Mouse (Mus musculus) heart, embryonic 10.5 days (tissue): Measurements from ENCODE around the gene Amt. TPM values are rescaled to one million over a fixed set of nuclear protein-coding genes. Genes with fewer than 3 reads are reported as not detected.
"Not testable (repeated sequence)": the region's sequence is repeated elsewhere in the genome, so short reads cannot be mapped to it uniquely, and the experiment has no call there.

Experiments
- DNase-seq: peaks from one replicate; pipeline ENCODE4 v3.0.0-alpha.2; 2017; ENCODE audit warnings: low spot score
- H3K27ac ChIP-seq: fragments of 300-500 bp; sonication (generic); 2 replicates; pipeline ENCODE4 v1.5.1; 2016; ENCODE audit warnings: mild to moderate bottlenecking
- H3K27me3 ChIP-seq: fragments of 300-500 bp; sonication (generic); 2 replicates; pipeline ENCODE4 v1.6.1; 2016; ENCODE audit warnings: mild to moderate bottlenecking; ENCODE audit not compliant: poor library complexity, insufficient read depth, severe bottlenecking
- H3K36me3 ChIP-seq: fragments of 300-500 bp; sonication (generic); 2 replicates; pipeline ENCODE4 v1.6.1; 2016; ENCODE audit warnings: mild to moderate bottlenecking, moderate library complexity
- H3K4me1 ChIP-seq: fragments of 300-500 bp; sonication (generic); 2 replicates; pipeline ENCODE4 v1.6.1; 2016; ENCODE audit warnings: mild to moderate bottlenecking
- H3K4me3 ChIP-seq: fragments of 300-500 bp; sonication (generic); 2 replicates; pipeline ENCODE4 v1.5.1; 2016; ENCODE audit warnings: mild to moderate bottlenecking, moderate library complexity
- H3K9me3 ChIP-seq: fragments of 300-500 bp; sonication (generic); 2 replicates; pipeline ENCODE4 v1.6.1; 2016; ENCODE audit warnings: mild to moderate bottlenecking, moderate library complexity
- WGBS: fragments of 180-500 bp; shearing (Covaris S2); methylation state at CpG from one replicate; pipeline ENCODE4 v1.1.7; 2016; 5-methylcytosine and 5-hydroxymethylcytosine counted together
- polyA plus RNA-seq: library from polyadenylated mRNA; unstranded; fragments of >200 nt; fragmentation: Nextera tagmentation; extraction: Ambion mirVana; gene quantifications from 2 replicates; pipeline ENCODE4 v1.2.1, GENCODE M21; 2016

Gene Amt
- polyA plus RNA-seq, 1 experiment from 2014 or later, result 16.1 TPM

DNA sequence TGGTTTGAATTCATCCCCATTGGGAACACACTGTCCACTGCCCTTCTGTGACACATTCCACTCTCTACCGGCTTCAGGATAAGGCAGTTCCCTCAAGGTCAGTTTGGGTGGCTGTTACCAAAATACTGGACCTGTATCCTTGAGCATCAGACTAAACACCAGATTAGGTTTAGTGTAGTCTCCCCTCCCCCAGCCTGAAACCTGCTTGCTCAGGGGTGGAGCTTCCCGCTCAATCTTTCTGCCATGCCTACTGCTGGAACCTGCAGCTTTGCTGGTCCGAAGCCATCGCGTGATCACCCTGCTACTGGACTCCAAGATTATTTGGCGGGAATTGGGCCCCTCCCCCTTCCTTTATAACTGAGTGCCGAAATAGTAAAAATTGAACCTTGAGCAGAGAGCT lies 28.0 kb upstream of the Amt start:
- not testable (repeated sequence) for H3K36me3 ChIP-seq, H3K9me3 ChIP-seq, DNase-seq, H3K27me3 ChIP-seq, H3K4me3 ChIP-seq
- WGBS, result 69% methylated on average over 7 of the region's 7 CpGs
- Histone ChIP-seq H3K4me1 (peaks cover 59% of the 10 kb centered on the region), H3K27ac (0 out of 2 replicates have a peak overlapping the region, but pooled peaks have one; percentile 22)

DNA sequence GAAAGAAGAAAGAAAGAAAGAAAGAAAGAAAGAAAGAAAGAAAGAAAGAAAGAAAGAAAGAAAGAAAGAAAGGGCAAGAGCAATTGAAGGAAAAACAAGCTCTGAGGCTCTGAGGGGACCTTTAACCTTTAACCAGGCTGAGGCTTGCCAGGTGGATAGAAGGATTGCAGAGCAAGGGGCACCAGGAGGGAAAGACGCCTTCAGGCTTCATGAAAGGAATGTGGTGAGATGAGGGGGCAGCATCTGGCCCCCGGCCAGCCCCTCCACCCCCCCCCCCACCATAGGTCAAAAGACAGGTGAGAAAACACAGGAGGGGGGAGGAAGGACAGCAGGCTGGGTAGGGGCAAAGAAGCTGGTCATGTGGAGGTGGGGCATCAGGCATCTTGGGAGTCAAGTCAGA lies 24.7 kb upstream of the Amt start:
- H3K27ac ChIP-seq, result peak overlapping the region; percentile 65; the same call in 1 of the 2 replicates
- no peak for DNase-seq
- 18% methylated on average over 2 of the region's 2 CpGs for WGBS

DNA sequence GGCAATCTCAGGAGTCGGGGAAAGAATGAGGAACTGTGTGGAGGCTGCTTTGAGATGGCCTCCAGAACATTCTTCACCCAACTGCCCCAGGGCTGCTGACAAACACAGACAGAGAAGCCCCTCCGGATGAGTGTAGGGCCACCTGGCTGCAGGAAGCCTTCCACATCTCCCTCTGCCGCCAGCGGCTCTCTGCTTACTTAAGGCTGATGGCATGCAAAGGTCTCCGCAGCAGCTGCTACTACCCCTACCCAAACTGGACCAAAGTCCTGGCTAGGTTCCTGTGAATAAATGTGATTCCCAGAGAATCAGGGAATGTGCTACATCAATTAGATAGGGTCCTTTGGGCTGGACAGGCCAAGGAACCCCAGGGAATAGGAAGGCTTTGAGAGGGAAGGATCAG lies 24.0 kb upstream of the Amt start:
- Histone ChIP-seq H3K4me1 (peaks cover 48% of the 10 kb centered on the region), H3K36me3 (no peaks in the 10 kb centered on the region), H3K27ac (peak overlapping the region; percentile 65), H3K4me3 (no peak overlapping the region), H3K27me3 (no peaks in the 10 kb centered on the region), H3K9me3 (no peaks in the 10 kb centered on the region)
- no peak for DNase-seq
- 49% methylated on average over 5 of the region's 5 CpGs for WGBS

More for the DNA sequence above, 24.7 kb upstream of the Amt start:
- H3K9me3 ChIP-seq, result no peaks in the 10 kb centered on the region
- H3K36me3 ChIP-seq, result no peaks in the 10 kb centered on the region
- H3K4me3 ChIP-seq, result no peak overlapping the region
- H3K27me3 ChIP-seq, result no peaks in the 10 kb centered on the region
- peaks cover 51% of the 10 kb centered on the region for H3K4me1 ChIP-seq

DNA sequence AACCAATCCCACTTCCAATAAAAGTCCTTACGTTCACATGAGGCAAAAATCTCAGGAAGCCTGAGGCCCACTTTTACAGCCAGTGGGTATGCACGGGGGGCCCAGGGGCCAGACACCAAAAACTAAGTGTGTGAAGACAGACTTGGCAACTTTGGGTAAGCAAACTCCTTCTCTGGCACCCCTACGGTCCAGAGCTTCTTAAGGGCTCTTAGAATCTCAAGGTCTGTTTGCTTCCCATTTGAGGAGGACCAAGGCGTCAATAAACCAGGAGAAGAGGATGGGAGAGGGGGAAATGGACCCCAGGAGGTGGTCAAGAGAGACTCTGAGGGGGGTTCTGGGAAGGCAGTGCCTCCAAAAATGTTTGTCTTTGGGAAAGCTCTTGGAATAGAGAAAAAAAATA lies 23.2 kb upstream of the Amt start:
- H3K27me3 ChIP-seq, result no peaks in the 10 kb centered on the region
- 81% methylated on average over 4 of the region's 4 CpGs for whole genome bisulfite sequencing

DNA sequence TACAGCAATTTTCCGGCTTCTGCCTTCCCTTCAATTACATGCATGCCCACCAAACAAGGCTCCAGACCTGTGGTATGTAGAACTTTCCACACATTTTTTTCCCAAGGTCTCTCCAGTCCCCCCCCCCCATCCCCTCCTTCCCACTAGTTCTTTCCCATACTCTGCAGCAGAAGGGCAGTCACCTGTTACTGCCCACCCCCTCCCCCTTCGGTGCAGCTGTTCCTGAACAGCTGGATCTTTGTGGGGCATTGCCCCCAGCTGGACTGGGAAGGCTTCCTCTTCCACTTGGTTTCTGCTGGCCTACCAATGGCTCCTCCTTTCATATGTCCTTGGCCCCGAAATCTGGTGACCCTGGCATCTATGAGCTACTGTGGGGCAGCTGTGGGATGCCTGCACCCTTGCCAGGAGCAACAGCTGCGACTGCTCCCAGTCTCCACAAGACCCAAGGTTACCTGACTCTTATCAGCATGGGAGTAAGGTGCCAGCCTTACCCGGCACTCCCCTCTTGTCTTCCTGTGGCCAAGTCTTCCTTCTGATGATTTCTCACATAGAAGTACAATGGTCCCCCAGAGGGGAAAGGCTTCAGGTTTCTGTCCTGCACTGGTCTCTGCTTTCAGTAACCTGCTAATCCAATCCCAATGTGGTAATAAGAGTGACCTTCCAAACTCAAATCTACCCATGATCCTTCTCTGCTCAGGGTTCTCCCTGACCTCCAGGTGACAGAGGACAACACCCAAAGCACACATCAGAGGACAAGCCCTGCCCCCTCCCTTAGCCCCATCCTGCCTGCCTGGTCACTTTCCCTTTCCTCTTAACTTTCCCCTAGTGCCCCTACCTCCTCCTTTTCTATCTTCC lies 21.9 kb upstream of the Amt start:
- no peaks in the 10 kb centered on the region for H3K27me3 ChIP-seq
- no peaks in the 10 kb centered on the region for H3K36me3 ChIP-seq
- DNase-seq, result no peak
- no peaks in the 10 kb centered on the region for H3K9me3 ChIP-seq
- no peak overlapping the region for H3K4me3 ChIP-seq
- H3K4me1 ChIP-seq, result peaks cover 36% of the 10 kb centered on the region
- WGBS, result 70% methylated on average over 5 of the region's 5 CpGs
- H3K27ac ChIP-seq, result peak overlapping the region; percentile 76

More for the DNA sequence above, 23.2 kb upstream of the Amt start:
- H3K36me3 ChIP-seq, result no peaks in the 10 kb centered on the region
- peaks cover 44% of the 10 kb centered on the region for H3K4me1 ChIP-seq
- H3K9me3 ChIP-seq, result no peaks in the 10 kb centered on the region
- DNase-seq, result no peak
- no peak overlapping the region for H3K27ac ChIP-seq
- no peak overlapping the region for H3K4me3 ChIP-seq

DNA sequence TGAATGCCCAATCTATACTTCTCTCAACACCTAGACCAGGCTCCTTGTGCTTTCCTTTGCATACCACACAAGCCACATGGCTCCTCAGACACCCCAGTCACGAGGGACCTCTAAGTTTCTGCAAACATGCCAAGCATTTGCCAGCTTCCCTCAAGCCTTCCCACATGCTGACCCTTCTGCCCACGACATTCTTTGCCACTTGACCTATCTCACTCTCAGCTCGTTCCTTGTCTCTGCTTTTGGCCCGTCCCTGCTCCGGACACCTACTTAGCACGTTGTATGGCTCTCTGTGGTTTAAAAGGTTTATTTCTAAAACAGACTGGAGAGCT lies 21.4 kb upstream of the Amt start:
- DNase-seq, result no peak
- no peaks in the 10 kb centered on the region for H3K9me3 ChIP-seq
- no peaks in the 10 kb centered on the region for H3K36me3 ChIP-seq
- 21% methylated on average over 6 of the region's 6 CpGs for WGBS
- peaks cover 41% of the 10 kb centered on the region for H3K4me1 ChIP-seq
- H3K4me3 ChIP-seq, result no peak overlapping the region
- peak overlapping the region; percentile 76 for H3K27ac ChIP-seq
- no peaks in the 10 kb centered on the region for H3K27me3 ChIP-seq

DNA sequence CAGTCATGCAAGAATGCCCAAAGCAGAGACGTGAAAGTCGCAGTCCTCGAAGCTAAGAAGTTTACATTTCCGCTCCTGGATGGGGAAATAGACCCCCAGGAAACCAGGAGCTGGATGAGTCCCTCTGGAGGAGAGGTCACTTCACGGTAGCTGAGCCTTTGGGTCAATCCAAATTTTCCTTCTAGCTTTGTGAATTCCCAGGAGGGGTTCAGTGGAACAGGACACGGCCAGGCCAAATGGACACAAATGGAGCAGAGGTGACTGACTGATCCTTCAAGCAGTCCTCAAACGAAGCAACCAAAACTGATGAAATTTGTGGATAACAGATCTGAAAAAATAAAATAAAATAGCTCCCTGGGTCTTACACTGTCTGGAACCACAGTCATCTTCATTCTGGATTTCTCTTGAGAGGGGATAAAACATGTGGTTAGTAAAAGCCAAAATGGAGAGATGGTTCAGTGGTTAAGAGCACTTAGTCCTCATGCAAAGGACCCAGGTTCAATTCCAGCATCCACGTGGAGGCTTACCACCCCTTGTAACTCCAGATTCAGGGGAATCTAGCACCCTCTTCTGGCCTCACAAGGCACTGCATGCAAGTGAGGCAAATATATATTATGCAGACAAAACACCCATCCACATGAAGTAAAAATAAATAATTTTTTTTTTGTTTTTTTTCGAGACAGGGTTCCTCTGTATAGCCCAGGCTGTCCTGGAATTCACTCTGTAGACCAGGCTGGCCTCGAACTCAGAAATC lies 17.8 kb upstream of the Amt start:
- Histone ChIP-seq H3K9me3 (no peaks in the 10 kb centered on the region), H3K4me3 (no peak overlapping the region), H3K27me3 (no peaks in the 10 kb centered on the region), H3K36me3 (no peaks in the 10 kb centered on the region), H3K27ac (no peak overlapping the region), H3K4me1 (peaks cover 24% of the 10 kb centered on the region)
- 70% methylated on average over 10 of the region's 10 CpGs for WGBS
- DNase-seq, result no peak

DNA sequence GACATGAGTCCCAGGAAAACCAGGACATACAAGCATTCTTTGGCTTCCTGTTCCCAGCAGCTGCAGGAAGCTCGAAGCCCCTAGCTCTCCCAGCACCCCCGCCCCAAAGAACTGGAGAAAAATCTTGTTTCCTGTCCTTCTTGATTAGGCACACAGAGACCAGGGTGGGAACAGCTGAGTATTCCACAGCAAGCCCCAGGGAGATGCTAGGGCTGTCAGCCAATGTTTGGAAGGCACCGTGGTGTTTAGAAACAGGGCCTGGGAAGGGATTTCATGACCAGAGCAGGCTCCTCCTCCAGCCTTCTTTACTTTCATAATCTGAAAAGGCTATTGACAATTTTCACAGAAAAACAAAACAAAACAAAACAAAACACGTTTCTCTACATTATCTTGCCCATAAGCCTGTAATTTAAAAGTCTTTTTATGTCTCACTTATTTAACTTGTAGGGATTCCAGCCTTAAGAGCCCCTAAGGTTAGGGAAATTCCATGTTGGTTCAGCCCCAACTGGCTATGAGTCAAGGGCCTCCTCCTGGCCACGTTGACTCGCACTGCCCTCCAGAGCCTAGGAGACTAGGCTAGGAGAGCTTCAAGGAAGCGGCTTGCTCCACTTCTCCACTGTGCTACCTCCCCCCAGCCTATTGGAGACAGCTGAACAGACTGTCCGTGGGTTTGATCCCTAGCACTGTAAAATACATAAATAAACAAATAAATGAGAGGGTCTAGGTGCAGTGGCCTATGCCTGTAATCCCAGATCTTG lies 16.4 kb upstream of the Amt start:
- no peaks in the 10 kb centered on the region for H3K36me3 ChIP-seq
- peaks cover 13% of the 10 kb centered on the region for H3K4me1 ChIP-seq
- peak overlapping the region; percentile 42; the same call in 1 of the 2 replicates for H3K27ac ChIP-seq
- 34% methylated on average over 8 of the region's 8 CpGs for WGBS
- DNase-seq, result no peak
- no peaks in the 10 kb centered on the region for H3K9me3 ChIP-seq
- H3K4me3 ChIP-seq, result no peak overlapping the region
- no peaks in the 10 kb centered on the region for H3K27me3 ChIP-seq

DNA sequence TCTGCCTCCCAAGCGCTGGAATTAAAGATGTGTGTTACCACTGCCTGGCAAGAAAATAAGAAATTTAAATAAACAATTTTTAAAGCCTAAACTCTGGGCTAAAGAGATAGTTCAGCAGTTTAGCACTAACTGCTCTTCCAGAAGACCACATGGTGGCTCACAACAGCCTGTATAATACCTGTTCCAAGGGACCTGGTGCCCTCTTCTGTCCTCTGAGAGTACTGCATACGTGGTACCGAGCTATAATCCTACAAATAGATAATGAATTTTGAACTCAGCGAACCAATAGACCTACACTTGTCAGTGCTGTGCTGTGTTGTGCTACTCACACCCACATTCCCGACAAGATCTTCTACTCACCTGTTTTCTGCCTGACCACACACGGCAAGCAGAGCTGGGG lies 12.2 kb upstream of the Amt start:
- Histone ChIP-seq H3K9me3 (no peaks in the 10 kb centered on the region), H3K27me3 (no peaks in the 10 kb centered on the region), H3K4me3 (no peak overlapping the region), H3K4me1 (peaks cover 8% of the 10 kb centered on the region; the same call in 1 of the 2 replicates), H3K36me3 (no peaks in the 10 kb centered on the region), H3K27ac (no peak overlapping the region)
- 10% methylated on average over 6 of the region's 6 CpGs for WGBS
- no peak for DNase-seq

DNA sequence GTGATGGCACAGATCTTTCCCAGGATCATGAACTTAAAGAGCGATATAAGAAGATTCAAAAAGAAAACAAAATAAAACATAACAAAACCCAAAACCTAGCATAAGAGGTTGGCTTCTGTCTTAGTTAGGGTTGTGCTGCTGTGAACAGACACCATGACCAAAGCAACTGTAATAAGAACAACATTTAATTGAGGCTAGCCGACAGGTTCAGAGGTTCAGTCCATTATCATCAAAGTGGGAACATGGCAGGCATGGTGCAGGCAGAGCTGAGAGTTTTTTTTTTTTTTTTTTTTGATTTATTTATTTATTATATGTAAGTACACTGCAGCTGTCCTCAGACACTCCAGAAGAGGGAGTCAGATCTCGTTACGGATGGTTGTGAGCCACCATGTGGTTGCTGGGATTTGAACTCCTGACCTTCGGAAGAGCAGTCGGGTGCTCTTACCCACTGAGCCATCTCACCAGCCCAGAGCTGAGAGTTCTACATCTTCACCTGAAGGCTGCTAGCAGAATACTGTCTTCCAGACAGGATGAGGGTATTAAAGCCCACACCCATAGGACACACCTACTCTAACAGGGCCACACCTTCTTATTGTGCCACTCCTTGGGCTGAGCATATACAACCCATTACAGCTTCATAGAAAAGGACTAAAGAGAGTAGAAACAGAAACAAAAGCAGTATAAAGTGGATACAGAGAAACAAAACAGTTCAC lies 9.0 kb upstream of the Amt start:
- H3K27me3 ChIP-seq, H3K4me3 ChIP-seq, H3K4me1 ChIP-seq, DNase-seq, H3K27ac ChIP-seq, H3K9me3 ChIP-seq, H3K36me3 ChIP-seq: not testable (repeated sequence)
- 77% methylated on average over 6 of the region's 6 CpGs for whole genome bisulfite sequencing

DNA sequence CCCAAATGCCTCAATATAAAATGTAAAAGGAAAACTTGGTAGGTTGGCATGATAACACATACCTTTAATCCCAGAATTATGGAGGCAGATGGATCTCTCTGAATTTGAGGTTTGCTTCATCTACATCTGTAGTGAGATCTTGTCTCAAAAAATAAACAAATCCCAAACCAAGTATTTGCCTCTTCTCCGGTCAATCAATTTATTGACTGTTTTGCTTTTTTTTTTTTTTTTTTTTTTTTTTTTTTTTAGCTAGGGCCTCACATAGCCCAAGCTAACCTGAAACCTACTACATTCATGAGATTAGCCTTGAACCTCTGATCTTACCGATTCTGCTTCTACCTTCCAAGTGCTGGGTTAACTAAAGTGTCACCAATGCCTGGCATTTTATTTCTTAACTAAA lies 7.3 kb upstream of the Amt start:
- peak overlapping the region; percentile 86; the same call in 1 of the 2 replicates for H3K27ac ChIP-seq
- H3K4me1 ChIP-seq, result peaks cover 5% of the 10 kb centered on the region
- H3K4me3 ChIP-seq, result peak overlapping the region; percentile 72; the same call in 1 of the 2 replicates
- WGBS, result 53% methylated on average over 2 of the region's 2 CpGs
- no peaks in the 10 kb centered on the region for H3K9me3 ChIP-seq
- H3K36me3 ChIP-seq, result peaks cover 8% of the 10 kb centered on the region; the same call in 1 of the 2 replicates
- DNase-seq, result no peak
- H3K27me3 ChIP-seq, result no peaks in the 10 kb centered on the region

DNA sequence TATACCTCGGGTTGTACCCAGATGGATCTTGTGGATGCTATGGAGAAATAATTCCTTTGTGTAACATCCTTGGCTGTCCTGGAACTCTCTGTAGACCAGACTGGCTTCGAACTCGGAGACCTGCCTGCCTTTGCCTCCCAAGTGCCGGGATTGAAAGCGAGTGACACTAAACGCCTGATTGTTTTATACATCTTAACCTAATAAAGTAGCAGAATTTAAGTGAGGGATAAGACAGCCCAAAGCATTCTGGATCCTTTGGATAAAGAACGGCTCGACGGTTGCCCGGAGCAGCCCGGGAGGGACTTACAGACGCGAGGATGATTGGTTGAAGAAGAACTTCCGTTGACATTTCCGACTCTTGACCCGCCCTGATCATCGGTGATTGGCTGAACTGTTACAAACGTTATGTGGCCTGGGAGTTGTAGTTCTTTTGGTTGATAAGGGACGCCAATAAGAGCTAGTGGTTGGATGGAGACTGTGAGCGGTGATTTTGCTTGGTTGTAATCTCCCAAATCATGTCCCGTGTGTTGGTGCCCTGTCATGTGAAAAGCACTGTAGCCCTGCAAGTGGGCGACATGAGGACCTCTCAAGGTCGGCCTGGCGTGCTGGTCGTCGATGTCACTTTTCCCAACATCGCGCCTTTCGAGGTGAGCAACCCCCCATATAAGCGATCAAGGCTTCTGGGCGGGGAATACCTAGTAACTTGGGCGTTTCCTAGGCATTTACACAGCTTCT lies 6.5 kb upstream of the Amt start, which contains the start of gene Nicn1:
Nicn1 (plus strand) TSS at position 414 of the 735 bp plus-strand sequence.
- peaks cover 5% of the 10 kb centered on the region for H3K4me1 ChIP-seq
- under 1% methylated on average over 32 of the region's 32 CpGs for WGBS
- no peaks in the 10 kb centered on the region for H3K27me3 ChIP-seq
- H3K9me3 ChIP-seq, result no peaks in the 10 kb centered on the region
- peak; percentile 98 for DNase-seq
- peaks cover 15% of the 10 kb centered on the region; the same call in 1 of the 2 replicates for H3K36me3 ChIP-seq
- peak within 1 kb of the TSS; percentile 72 for H3K4me3 ChIP-seq
- H3K27ac ChIP-seq, result peak within 1 kb of the TSS; percentile 86
